Mouse (Mus musculus) limb, embryonic 15.5 days (tissue): ENCODE data around the gene Scd4. TPM values are rescaled to one million over a fixed set of nuclear protein-coding genes. Genes with fewer than 3 reads are reported as not detected.
A peak's percentile ranks its signal among the peaks of the same experiment; 100 is the strongest.

ENCODE experiments used
- ATAC-seq: fragments of 200-750 bp; cut with Nextera tagmentation; 2 replicates; pipeline ENCODE4 v1.8.0; 2017; ENCODE audit warnings: low read depth, moderate TSS enrichment; ENCODE audit not compliant: insufficient number of reproducible peaks, low FRiP score, low TSS enrichment
- H3K27ac ChIP-seq: fragments of 300-500 bp; sonication (generic); 2 replicates; pipeline ENCODE4 v1.5.1; 2015; ENCODE audit warnings: moderate library complexity, mild to moderate bottlenecking, inconsistent platforms
- H3K27me3 ChIP-seq: fragments of 300-500 bp; sonication (generic); 2 replicates; pipeline ENCODE4 v1.6.1; 2015; ENCODE audit warnings: inconsistent platforms
- H3K36me3 ChIP-seq: fragments of 300-500 bp; sonication (generic); 2 replicates; pipeline ENCODE4 v1.6.1; 2015; ENCODE audit warnings: inconsistent platforms
- H3K4me1 ChIP-seq: fragments of 300-500 bp; sonication (generic); 2 replicates; pipeline ENCODE4 v1.6.1; 2015; ENCODE audit warnings: inconsistent platforms
- H3K4me2 ChIP-seq: fragments of 300-500 bp; sonication (generic); 2 replicates; pipeline ENCODE4 v1.6.1; 2015; ENCODE audit warnings: mild to moderate bottlenecking, inconsistent platforms
- H3K4me3 ChIP-seq: fragments of 300-500 bp; sonication (generic); 2 replicates; pipeline ENCODE4 v1.5.1; 2015; ENCODE audit warnings: mild to moderate bottlenecking, inconsistent platforms
- H3K9ac ChIP-seq: fragments of 300-500 bp; sonication (generic); 2 replicates; pipeline ENCODE4 v1.6.1; 2015; ENCODE audit warnings: inconsistent platforms
- H3K9me3 ChIP-seq: fragments of 300-500 bp; sonication (generic); 2 replicates; pipeline ENCODE4 v1.6.1; 2016; ENCODE audit warnings: inconsistent platforms
- WGBS: fragments of 180-500 bp; shearing (Covaris S2); methylation state at CpG from one replicate; pipeline ENCODE4 v1.1.7; 2015; 5-methylcytosine and 5-hydroxymethylcytosine counted together
- polyA plus RNA-seq: library from polyadenylated mRNA; unstranded; fragments of >200 nt; fragmentation: Nextera tagmentation; extraction: Ambion mirVana; gene quantifications from 2 replicates; pipeline ENCODE4 v1.2.1, GENCODE M21; 2015

Scd4 gene
- polyA plus RNA-seq, 1 experiment from 2014 or later = 0.41 TPM

DNA sequence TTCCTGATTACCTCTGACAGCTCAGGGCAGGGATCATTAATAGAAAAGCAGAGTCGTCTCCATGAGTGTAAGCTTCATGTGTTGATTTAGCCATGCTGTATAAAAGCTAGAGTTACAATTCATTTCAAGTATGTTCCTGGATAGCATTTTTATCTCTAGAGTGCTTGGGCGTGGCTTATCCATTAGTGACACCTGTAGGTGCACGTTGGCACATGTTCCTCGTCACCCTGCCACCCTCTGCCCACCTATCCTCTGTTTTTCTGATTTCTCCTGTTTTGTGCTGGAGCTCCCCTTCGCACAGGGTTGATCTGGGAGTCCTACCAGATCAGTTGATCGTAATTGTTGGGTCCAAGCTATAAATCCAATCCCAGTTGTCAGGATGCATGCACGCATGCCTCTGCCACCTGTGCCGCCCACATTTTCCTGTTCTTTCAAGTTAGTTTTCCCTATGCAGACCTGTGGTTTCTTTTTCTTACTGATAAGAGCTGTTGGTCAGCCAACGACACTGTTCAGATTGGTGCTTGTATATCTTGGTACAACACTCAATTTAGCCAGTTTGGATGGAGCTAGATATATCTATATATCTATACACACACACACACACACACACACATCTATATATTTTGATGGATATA is 31.1 kb upstream of the Scd4 start:
- ATAC-seq = no peak
- no peak overlapping the region for H3K4me3 ChIP-seq
- H3K27ac ChIP-seq = no peak overlapping the region
- peaks cover 77% of the 10 kb centered on the region for H3K4me1 ChIP-seq
- H3K4me2 ChIP-seq = no peak overlapping the region
- no peak overlapping the region for H3K9ac ChIP-seq
- H3K9me3 ChIP-seq = no peaks in the 10 kb centered on the region
- H3K36me3 ChIP-seq = peaks cover 90% of the 10 kb centered on the region
- no peaks in the 10 kb centered on the region for H3K27me3 ChIP-seq
- 57% methylated on average over 9 of the region's 9 CpGs for WGBS

DNA sequence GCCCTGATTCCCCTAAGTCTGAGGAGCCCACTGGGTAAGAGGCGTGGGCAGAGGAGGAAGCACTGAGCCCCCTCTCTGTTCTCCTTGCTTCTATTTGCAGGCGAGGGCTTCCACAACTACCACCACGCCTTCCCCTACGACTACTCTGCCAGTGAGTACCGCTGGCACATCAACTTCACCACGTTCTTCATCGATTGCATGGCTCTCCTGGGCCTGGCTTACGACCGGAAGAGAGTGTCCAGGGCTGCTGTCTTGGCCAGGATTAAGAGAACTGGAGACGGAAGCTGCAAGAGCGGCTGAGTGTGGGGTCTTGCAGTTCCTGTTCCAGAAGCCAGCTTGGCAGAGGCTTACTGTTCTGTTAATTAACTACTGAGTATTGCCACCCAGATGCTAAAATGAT is 30.0 kb upstream of the Scd4 start:
- Histone ChIP-seq H3K4me3 (no peak overlapping the region), H3K36me3 (peaks cover 89% of the 10 kb centered on the region), H3K27me3 (no peaks in the 10 kb centered on the region), H3K27ac (0 out of 2 replicates have a peak overlapping the region, but pooled peaks have one; percentile 1), H3K9ac (no peak overlapping the region), H3K4me2 (no peak overlapping the region), H3K9me3 (no peaks in the 10 kb centered on the region), H3K4me1 (peaks cover 65% of the 10 kb centered on the region)
- ATAC-seq = 0 out of 2 replicates have a peak, but pooled peaks have one; percentile 6
- 63% methylated on average over 11 of the region's 11 CpGs for WGBS

DNA sequence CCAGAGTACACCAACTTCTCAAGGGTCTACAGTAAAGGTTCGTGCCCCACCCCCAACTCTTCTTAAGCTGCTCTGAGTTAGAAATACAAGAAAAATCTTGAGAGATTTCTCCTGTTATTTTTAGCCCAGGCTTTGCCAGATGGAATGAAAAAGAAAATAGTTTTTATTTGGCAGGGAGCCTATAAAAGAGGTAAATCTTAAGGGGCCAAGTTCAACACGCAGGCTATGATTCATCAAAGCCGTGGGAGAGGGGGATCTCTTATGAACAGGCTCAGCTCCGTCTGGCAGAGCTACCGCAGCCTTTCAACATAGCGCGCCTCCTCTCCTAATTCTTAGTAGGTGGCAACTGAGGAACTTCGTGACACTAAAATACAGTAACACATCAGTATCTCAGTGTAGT is 29.4 kb upstream of the Scd4 start:
- Histone ChIP-seq H3K36me3 (peaks cover 88% of the 10 kb centered on the region), H3K4me3 (no peak overlapping the region), H3K4me1 (peaks cover 59% of the 10 kb centered on the region), H3K27me3 (no peaks in the 10 kb centered on the region), H3K9ac (no peak overlapping the region), H3K9me3 (no peaks in the 10 kb centered on the region), H3K4me2 (no peak overlapping the region), H3K27ac (0 out of 2 replicates have a peak overlapping the region, but pooled peaks have one; percentile 1)
- WGBS = 46% methylated on average over 8 of the region's 8 CpGs
- no peak for ATAC-seq

DNA sequence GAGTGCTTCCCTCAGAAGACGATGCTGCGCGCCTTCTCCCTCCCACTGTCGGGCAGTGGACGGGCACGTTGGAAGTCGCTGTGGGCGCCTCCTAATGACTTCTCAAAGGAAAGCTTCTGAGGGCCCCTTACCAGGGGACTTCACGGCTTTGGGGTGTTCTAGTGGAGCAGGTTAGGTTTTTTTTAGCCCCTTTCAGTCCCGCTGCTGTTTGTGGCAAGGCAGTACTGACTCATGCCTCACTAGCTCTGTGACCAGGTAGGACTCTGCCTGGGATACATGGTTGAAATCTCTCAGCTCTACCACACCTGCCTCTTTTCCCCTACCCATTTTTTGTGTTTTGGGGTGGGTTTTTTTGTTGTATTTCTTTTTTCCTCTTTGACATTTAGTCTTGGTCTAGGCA is 28.5 kb upstream of the Scd4 start:
- Histone ChIP-seq H3K9ac (no peak overlapping the region), H3K27me3 (no peaks in the 10 kb centered on the region), H3K4me3 (no peak overlapping the region), H3K27ac (no peak overlapping the region), H3K4me1 (peaks cover 51% of the 10 kb centered on the region), H3K4me2 (no peak overlapping the region), H3K36me3 (peaks cover 81% of the 10 kb centered on the region), H3K9me3 (no peaks in the 10 kb centered on the region)
- 82% methylated on average over 10 of the region's 10 CpGs for WGBS
- ATAC-seq = no peak

DNA sequence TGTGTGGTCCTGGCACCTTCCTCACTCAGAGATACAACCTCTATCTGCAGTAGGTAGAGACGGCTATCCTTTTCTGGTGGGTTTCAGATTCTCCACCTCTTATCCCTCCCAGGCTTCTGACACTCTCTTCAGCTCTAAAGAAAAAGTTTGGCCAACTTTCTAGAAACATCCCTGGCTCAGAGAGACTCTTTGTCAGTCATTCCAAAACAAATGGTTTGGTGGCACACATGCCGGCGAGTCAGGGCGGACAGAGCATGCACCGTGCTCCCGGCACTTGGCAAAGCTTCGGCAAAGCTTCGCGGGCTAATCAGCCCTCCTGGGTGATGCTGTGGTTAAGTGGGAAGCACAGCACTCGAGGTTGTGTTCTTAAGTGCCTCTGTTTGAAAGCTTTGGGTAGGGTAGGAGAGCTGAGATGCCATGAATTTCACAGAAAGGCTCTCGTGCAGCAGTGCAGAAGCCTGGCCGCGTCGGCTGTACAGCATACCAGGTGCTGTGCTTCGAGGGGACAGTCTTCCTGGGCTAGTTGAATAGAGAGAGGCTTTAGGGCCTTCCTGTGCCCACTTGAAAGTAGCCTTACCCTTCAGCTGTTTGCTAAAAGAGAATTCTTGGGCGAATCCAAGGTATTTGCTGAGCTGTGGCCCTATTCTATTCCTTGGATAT is 27.9 kb upstream of the Scd4 start:
- no peak overlapping the region for H3K27ac ChIP-seq
- H3K36me3 ChIP-seq = peaks cover 80% of the 10 kb centered on the region
- H3K27me3 ChIP-seq = no peaks in the 10 kb centered on the region
- H3K4me2 ChIP-seq = no peak overlapping the region
- no peak overlapping the region for H3K9ac ChIP-seq
- no peak overlapping the region for H3K4me3 ChIP-seq
- WGBS = 87% methylated on average over 16 of the region's 16 CpGs
- ATAC-seq = no peak
- H3K4me1 ChIP-seq = peaks cover 46% of the 10 kb centered on the region
- H3K9me3 ChIP-seq = no peaks in the 10 kb centered on the region

DNA sequence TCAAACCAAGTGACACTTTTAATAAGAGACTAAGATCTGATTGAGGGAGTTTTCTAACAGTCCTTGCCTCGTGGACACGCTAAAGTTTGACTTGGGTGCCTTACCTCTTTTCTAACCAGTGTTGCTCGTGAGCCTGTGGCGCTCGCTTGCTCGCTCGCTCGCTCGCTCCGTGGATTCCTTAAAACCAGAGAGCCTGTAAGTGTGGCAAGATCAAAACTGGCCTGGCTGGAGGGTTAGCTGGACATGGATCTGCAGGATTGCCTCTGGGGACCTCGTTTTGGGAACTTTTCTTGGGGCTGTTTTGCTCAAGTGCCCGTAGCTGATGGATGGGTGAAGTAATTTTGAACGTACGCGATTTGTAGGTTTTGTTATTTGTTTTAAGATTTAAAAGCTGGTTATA is 27.2 kb upstream of the Scd4 start:
- Histone ChIP-seq H3K27me3 (no peaks in the 10 kb centered on the region), H3K4me2 (no peak overlapping the region), H3K4me3 (no peak overlapping the region), H3K4me1 (peaks cover 38% of the 10 kb centered on the region), H3K9ac (no peak overlapping the region), H3K36me3 (peaks cover 75% of the 10 kb centered on the region), H3K9me3 (no peaks in the 10 kb centered on the region), H3K27ac (no peak overlapping the region)
- no peak for ATAC-seq
- 86% methylated on average over 15 of the region's 15 CpGs for WGBS

DNA sequence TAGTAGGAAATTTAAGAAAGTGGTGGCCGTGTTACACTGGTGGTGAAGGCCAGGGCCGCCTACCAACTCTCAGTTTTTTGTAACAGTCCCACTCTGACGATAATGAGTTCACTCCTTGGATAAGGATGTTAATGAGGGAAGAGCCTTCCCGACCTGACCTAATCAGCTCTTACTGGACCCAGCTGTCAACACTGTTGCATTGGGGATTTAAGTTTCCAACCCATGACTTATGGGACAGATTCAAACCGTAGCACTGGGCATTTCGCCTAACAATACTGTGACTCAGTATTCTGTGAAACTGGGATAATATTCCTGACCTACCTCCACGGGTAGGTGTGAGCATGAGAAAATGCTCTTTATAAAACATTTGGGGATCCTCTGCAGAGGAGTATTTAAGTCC is 26.7 kb upstream of the Scd4 start:
- Histone ChIP-seq H3K27ac (no peak overlapping the region), H3K4me1 (peaks cover 35% of the 10 kb centered on the region), H3K36me3 (peaks cover 71% of the 10 kb centered on the region), H3K9me3 (no peaks in the 10 kb centered on the region), H3K4me2 (no peak overlapping the region), H3K9ac (no peak overlapping the region), H3K27me3 (no peaks in the 10 kb centered on the region), H3K4me3 (no peak overlapping the region)
- 69% methylated on average over 7 of the region's 7 CpGs for WGBS
- no peak for ATAC-seq

DNA sequence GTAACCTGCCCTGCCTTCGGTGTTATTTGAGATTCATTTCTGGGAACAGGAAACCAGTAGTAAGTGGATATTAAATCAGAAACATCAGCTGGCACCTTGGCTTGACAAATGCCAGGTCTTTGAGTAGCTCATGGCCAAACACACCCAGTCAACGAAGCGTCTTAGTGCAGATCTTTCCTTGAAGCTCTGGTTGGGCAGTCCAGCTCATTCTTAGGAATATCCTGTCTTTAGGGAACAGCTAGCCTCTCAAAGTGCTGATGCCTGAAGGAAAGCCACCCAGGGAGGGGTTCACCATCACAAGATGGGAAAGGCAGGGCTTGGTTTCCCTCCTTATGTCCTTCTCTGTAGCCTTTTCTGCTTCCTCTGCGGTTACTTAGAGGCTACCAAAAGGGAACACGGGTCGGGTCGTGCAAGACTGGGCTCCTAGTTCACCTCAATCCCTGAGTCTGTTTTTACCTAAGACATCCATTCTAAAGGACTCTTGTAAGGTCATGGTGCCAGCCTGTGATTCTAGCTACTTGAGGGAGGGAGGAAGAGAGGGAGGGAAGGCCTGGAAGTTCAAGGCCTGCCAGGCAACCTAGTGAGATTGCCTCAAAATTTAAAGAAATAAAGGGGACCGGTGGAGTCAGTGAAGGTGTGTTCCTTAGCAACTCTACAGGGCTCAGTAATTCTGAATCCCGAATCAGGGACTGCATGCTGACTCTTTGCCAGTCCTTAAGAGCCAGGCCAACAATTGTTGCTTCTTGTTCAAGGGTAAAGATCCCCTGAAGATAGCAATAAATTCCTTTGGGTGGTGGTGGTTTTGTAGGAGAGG is 25.6 kb upstream of the Scd4 start:
- peaks cover 63% of the 10 kb centered on the region for H3K36me3 ChIP-seq
- H3K9ac ChIP-seq = no peak overlapping the region
- no peaks in the 10 kb centered on the region for H3K27me3 ChIP-seq
- H3K4me3 ChIP-seq = no peak overlapping the region
- no peak for ATAC-seq
- H3K4me2 ChIP-seq = no peak overlapping the region
- peaks cover 26% of the 10 kb centered on the region for H3K4me1 ChIP-seq
- no peak overlapping the region for H3K27ac ChIP-seq
- 75% methylated on average over 9 of the region's 9 CpGs for WGBS
- H3K9me3 ChIP-seq = no peaks in the 10 kb centered on the region

DNA sequence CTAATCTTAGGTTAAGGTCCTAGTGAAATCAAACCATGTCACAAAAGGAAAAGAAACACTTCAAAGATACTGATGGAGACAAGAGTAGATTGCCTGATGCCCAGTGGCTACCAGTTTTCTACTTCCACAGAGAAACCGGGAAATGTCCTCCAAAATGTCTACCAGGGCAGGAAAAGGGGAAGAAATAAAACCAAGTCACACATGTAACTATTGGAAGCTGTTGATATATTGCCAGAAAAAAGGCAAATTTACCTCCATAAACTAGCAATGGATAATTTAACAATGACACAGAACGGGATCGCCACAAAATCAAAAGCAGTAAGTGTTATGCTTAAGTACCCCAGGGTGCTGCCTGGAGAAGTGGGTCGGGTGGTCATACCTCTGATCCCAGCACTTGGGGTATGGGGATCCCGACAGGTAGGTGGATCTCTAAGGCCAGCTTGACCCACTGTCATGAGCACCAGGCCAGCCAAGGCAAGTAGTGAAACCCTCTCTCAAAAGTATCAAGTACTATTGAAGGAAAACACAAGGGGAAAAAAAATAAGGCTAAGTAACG is 24.9 kb upstream of the Scd4 start:
- Histone ChIP-seq H3K36me3 (peaks cover 56% of the 10 kb centered on the region), H3K4me2 (no peak overlapping the region), H3K4me3 (no peak overlapping the region), H3K27me3 (no peaks in the 10 kb centered on the region), H3K9ac (no peak overlapping the region), H3K4me1 (peaks cover 19% of the 10 kb centered on the region), H3K27ac (no peak overlapping the region), H3K9me3 (no peaks in the 10 kb centered on the region)
- 74% methylated on average over 6 of the region's 6 CpGs for WGBS
- no peak for ATAC-seq

DNA sequence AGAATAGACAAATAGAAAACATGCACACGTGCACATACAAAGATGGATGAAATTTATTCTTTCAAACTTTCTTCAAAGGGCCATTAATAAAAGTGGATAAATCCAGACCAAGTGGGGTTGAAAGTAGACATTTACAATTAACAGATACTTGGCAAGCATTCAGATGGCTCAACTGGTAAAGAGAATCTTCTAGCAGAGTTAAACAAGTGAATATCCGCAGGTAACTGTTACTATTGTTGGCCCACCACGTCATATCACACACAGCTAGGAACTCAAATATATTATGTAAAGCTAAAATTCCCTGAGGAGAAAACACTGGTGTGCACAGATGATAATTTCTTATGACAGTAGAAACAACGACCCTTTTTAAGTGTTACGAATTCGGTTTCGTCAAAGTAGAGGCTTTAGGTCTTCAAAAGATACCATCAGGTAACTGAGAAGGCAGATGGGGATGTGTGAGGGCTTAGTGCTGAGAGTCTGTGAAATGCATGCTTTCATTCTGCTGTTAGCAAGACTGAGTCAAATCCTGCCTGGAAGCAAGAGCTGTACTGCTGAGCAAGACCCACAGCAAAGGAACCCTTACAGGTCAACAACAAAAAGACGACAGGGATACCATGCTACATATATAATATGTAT is 24.2 kb upstream of the Scd4 start:
- Histone ChIP-seq H3K4me3 (no peak overlapping the region), H3K9me3 (no peaks in the 10 kb centered on the region), H3K4me1 (peaks cover 12% of the 10 kb centered on the region), H3K27me3 (no peaks in the 10 kb centered on the region), H3K9ac (no peak overlapping the region), H3K4me2 (no peak overlapping the region), H3K27ac (no peak overlapping the region), H3K36me3 (peaks cover 49% of the 10 kb centered on the region)
- ATAC-seq = no peak
- WGBS = 87% methylated on average over 8 of the region's 8 CpGs

DNA sequence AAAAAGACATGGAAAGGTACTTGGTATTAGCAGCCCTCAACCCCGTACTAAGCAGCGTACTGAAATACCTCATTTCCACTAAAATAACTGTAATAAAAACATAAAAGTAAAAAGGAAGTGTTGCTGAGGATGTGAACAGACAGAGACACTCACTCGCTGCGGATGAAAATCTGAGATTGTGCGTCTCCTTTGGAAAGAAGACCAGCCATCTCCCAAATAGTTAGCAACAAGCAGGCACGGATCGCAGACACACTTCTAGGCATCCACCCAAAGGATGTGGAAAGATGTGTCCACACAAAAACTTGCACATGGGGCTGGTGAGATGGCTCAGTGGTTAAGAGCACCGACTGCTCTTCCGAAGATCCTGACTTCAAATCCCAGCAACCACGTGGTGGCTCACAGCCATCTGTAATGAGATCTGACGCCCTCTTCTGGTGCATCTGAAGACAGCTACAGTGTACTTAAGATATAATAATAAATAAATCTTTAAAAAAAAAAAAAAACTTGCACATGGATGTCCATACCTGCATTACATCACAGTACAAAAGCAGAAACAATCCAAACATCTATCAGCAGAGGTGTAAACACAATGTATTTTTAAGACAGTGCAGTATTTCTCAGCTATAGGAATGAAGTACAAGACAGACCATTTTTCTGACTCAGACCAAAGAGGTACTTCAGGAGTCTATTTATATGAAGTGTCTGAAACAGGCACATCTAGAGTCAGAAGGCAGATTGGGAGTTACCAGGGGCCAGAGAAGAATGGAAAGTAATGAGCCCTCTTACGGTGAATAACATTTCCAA is 23.3 kb upstream of the Scd4 start:
- no peak overlapping the region for H3K4me2 ChIP-seq
- no peak overlapping the region for H3K9ac ChIP-seq
- ATAC-seq = no peak
- peaks cover 41% of the 10 kb centered on the region for H3K36me3 ChIP-seq
- no peaks in the 10 kb centered on the region for H3K27me3 ChIP-seq
- WGBS = 76% methylated on average over 12 of the region's 12 CpGs
- H3K4me3 ChIP-seq = no peak overlapping the region
- H3K9me3 ChIP-seq = no peaks in the 10 kb centered on the region
- no peak overlapping the region for H3K27ac ChIP-seq
- H3K4me1 ChIP-seq = peaks cover 12% of the 10 kb centered on the region
